Mouse (Mus musculus) layer of hippocampus, postnatal 10 days (tissue): ENCODE results near the gene Cdsn. TPM values are rescaled to one million over a fixed set of nuclear protein-coding genes. Genes with fewer than 3 reads are reported as not detected.
"Not testable (repeated sequence)": the region's sequence is repeated elsewhere in the genome, so short reads cannot be mapped to it uniquely, and the experiment has no call there.

Experiments
- DNase-seq, 2 experiments: peaks; one replicate each; pipeline ENCODE4 v3.0.0; 2021; ENCODE audit warnings: low spot score in 2 of 2
- long read RNA-seq: library from polyadenylated mRNA; stranded (forward); transcript quantifications from one replicate; pipeline ENCODE4 v2.0.0, GENCODE M21; 2023
- total RNA-seq, 2 experiments: library from RNA; stranded (reverse); gene quantifications; 2 replicates each; pipeline ENCODE4 v1.2.3; 2021

Cdsn gene
- under 1 TPM; 0.51 to 0.78 TPM for total RNA-seq
- long read RNA-seq, partial matches to known transcripts: 0 of 1 reads
- long read RNA-seq, other reads (novel, unspliced or antisense): 1 of 1 reads

DNA sequence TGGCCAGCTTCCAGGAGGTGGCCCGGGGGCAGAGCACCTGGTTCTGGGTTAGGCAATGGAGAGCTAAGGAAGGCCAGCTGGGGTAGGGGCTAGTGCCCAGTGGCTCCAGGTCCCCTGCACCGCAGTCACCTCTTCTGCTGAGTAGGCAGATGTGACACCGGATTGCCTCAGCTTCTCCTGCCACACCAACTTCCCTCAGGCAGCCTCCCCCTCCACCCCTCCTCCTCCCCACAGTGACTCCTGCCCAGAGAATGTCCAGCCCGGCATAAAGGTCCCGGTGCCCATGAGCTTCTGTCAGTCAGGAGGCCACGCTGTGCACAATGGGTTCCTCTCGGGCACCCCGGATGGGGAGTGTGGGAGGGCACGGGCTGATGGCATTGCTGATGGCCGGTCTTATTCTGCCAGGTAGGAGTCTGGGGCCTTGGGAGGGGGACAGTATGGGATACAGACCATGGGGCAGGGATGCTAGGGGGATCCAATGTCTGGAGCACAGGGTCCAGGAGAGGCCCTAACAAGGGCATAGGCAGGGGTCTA, at the start of gene Cdsn:
TSS of gene Cdsn (plus strand) at position 248 of the 534 bp plus-strand sequence.
- no peak for DNase-seq

DNA sequence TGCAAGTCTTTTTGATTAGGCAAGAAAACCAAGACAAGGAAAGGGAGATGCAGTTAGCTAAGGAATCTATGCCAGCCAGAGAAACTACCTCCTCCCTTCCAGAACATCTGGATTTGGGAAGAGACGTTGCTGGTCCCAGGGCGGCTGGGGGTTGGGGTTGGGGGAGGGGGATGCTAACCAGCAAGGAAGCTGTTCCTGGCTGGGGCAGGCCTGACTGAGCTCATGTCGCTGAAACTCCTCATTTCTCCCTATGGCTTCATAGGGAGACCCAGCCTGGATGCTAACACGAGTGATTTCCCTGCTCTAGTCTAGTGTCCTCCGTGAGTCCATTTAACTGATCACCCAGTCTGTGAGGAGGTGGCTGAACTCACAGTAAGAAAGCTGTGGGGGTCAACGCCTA, 49.7 kb upstream of the Cdsn start:
- DNase-seq: no peak

DNA sequence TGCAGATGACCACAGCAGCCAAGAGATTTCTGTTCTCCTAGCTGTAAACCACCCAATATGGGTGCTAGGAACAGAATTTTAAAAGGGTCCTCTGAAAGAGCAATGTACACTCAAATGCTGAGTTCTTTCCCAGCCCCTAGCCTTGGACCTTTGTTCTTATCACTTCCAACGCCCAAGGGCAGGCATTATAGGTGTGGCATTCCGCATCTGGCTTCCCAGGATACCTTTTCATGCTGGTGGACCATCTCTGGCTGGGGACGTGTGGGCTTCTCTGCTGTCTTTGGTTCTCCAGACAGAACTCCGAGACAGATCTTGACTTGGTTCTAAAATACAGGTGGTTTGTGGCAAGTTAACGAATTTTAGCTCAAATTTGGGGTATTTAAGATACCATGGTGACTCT, 49.2 kb upstream of the Cdsn start:
- DNase-seq: no peak

DNA sequence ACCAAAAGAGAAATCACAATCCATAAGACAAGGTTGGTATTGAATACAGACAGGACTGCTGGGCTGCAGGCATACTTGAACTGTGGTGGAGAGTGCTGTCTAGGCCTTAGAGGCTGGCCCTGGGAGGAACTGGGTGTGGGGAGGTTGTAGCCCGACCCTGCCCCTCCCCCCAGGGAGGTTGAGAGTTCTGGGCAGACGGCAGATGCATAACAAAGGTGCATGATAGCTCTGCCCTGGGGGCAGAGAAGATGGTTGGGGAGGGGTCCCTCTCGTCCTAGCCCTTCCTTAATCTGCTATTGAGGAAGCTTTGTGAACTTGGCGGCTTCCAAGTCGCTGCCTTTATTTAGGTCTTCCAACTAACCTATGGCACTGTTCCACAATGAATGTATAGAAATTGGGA, 48.1 kb upstream of the Cdsn start:
- no peak for DNase-seq

DNA sequence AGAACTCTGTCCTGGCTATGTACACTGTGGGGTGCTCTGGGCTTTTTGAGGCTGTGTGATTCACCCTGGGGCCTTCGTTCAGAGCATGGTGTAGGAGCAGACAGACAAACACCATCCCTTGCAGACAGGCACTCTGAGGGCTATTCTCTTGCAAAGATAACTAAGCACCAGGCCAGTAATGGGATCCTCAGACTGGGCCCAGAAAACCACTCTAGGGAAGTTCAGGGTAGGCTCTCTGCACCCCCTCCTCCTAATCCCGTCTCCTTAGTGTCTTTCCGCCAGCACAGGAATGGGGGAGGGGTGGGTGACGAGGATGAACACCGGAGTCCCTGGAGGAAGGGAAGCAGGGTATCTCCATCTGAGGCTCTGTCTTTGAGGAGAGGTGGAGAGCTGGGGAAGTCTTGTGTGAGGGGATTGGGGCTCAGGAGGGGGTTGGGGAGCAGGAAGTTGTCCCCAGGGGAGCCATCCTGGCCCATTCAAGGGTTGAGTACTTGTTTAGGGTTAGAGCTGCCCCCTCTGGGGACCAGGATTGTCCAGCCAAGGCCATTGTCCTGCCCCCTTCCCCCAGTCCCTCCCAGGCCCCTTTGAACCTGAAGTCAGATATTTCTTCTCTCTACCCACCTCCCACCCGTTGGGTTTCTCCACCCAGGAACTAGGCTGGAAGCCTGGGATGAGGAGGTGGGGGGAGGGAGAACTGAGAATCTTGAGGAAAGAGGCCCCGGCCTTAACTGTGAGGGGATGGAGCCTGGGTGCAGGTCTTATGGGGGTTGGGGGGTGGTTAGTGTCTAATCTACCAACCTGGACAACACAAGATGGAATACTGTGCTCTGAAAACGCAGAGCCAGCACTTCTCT, 47.1 kb upstream of the Cdsn start:
- DNase-seq: no peak

DNA sequence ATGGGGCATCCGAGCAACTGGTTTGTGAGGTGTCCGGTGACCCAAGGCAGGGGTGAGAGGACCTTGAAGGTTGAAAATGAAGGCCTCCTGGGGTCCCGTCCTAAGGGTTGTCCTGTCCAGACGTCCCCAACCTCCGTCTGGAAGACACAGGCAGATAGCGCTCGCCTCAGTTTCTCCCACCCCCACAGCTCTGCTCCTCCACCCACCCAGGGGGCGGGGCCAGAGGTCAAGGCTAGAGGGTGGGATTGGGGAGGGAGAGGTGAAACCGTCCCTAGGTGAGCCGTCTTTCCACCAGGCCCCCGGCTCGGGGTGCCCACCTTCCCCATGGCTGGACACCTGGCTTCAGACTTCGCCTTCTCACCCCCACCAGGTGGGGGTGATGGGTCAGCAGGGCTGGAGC, 46.2 kb upstream of the Cdsn start, which contains the start of gene Pou5f1:
TSS of gene Pou5f1 (plus strand) at position 243 of the 400 bp plus-strand sequence.
- no peak for DNase-seq

DNA sequence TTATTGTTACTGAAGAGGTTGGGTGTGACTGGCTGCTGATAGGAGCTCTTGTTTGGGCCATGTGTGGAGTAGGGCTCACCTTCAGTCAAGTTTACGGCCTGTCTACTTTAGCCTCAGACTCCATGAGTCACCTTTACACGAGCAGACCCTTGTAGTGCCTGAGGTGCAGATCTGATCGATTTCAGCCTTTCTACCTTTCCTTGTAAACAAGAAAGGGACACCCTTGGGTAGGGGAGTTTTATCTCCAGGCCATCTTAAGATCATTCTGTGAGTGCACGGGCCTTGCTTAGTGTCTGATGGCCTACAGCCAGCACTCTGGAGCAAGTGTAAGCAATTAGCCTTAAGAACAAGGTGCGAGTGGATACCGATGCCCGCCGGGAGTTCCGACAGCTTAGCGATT, 45.0 kb upstream of the Cdsn start:
- DNase-seq: no peak

DNA sequence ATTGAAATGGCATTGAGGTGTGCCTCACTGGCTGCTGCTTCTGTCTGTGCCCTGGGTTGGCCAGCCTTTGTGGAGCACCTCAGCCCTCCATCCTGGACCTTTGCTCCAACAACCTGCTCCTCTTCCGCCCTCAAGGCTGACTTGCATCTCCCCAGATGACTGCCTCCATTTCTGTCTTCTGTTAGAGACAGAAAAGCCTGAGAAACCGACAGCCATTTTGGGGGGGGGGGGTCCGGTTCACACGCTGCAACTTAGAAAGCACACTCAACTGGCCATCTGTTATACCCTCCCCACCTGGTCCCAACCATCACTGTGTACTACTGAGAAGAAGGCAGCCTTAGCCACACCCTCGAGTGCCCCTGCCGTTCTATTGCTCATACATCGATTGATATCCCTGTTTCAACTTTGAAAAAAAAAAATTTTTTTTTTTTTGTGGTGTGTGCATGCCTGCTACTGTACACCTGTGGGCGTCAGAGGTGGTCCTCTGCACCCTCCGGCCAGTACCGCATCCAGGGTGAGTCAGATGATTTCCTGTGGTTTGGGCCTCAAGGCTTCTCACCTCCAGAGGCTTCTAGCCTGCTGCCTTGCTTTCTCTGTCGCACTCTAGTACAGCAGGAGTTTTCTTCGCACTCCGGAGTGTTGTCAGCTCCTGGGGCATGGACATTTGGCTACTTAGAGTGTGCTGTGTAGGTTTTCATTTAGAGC, 44.2 kb upstream of the Cdsn start:
- DNase-seq: no peak

DNA sequence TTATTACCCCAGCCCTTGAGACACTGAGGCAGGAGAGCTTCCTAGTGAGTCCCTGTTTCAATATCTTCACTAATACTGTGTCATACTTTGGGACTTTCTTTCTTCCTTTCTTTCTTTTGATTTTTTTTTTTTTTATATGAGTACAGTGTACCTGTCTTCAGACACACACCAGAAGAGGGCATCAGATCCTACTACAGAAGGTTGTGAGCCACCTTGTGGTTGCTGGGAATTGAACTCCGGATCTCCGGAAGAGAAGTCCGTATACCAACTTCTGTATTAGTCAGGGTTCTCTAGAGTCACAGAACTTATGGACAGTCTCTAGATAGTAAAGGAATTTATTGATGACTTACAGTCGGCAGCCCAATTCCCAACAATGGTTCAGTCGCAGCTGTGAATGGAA, 43.6 kb upstream of the Cdsn start:
- not testable (repeated sequence) for DNase-seq

DNA sequence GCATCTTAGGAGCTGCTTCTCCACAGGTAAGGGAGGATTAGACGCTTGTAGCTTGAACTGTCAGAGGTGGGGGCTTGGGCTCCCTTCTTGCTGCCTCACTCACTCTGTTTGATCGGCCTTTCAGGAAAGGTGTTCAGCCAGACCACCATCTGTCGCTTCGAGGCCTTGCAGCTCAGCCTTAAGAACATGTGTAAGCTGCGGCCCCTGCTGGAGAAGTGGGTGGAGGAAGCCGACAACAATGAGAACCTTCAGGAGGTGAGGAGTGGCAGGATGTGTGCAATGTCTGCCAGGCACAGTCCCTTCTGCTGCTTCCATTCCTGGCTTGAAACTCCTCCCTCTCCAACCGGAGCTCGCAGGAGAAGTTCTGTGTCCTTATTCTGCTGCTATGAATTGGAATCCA, 42.6 kb upstream of the Cdsn start:
- DNase-seq: no peak

DNA sequence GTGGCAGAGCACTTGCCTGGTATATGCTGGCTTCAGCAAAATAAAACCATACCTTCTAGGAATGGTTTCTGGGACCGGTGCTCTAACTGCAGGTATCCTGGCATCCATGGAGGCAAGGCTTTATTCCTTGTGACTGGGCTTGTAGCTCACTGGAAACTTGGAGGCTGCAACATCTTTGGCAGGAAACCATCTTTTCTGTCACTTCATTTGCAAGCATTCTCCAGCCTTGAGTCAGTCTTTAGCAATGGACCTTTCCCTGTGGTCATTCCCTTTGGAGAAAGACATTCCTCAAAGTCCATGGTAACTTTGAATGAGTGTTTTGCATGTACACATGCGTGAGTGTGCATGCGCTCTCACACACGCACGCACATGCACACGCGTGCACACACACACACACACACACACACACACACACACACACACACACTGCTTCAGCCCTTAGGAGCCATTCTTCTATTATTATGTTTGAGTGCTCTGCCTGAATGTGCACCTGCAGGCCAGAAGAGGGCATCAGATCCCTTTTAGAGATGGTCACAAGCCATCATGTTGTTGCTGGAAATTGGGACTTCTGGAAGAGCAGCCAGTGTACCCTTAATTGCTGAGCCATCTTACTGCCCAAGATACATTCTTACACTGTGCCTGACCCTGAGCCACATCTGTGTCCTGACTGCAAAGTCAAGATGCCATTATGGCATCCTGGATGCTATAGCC, 38.9 kb upstream of the Cdsn start:
- no peak for DNase-seq

DNA sequence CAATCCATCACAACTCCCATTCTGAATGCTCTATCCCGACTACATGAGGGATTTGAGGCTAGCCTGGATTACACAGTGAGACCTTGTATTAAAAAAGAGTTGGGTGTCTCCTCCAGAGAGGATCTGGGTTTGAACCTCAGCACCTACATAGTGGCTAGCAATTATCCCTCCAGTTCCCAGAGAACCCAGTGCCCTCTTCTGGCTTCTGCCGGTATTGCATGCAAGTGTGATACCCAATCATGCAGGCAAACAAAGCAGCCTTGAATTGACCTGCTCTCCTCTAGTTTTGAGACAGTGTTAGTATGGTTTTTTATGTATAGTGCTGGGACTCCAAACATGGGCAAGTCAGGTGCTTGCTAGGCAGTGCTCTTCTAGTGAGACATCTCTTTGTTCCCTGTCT, 38.0 kb upstream of the Cdsn start:
- DNase-seq: peak; percentile 75 to 80

DNA sequence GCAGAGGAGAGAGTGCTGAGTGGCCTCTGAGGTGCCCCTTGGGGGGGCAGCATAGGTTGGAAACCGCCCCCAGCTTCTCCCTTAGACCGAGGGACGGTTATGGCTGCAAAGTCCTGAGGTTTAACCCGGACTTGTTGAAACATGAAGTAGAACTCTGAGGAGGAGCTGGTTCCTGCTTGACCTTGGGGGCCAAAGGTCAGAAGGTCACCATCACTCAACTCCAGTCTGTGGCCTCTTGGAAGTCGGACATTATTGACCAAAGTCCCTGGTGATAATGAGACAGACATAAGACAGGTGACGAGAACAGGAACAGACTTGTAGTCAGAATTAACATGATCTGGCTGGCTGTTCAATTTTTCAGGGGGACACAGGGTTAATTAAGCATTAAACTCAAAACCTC, 37.2 kb upstream of the Cdsn start:
- DNase-seq: no peak

DNA sequence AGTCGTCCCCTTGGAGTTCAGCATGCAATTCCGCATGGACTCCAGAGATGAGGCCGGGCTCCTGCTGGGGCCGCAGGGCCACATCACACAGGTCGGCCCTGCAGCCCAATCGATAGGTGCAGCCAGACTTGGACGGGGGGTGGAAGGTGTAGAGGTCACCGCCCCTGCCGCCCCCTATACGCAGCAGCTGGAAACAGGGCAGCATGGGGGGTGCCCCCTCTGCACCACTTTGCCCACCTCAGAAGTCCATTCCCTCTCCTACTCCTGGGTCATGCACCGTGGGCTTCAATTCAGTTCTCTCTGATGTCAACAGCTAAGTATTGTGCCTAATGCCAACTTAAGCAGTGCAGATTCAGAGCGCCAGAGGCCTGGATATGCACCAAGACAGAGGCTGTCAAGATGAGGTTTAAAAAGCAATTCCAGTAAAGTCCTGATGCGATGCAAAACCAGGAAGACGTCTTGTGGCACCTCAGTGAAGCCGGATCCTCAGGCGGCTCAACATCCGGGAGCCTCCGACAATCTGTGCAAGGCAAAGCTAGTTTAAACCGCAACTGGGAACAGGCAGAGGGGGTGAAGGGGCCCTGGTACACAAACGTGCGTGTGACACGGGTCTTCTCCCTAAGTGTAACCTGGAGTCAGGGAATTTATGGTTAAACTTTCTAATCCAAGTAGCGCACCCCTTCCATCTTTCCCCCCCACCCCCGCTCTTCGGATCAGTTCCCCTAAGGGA, 35.9 kb upstream of the Cdsn start:
- DNase-seq: peak in 1 of 2 experiments; percentile 18

DNA sequence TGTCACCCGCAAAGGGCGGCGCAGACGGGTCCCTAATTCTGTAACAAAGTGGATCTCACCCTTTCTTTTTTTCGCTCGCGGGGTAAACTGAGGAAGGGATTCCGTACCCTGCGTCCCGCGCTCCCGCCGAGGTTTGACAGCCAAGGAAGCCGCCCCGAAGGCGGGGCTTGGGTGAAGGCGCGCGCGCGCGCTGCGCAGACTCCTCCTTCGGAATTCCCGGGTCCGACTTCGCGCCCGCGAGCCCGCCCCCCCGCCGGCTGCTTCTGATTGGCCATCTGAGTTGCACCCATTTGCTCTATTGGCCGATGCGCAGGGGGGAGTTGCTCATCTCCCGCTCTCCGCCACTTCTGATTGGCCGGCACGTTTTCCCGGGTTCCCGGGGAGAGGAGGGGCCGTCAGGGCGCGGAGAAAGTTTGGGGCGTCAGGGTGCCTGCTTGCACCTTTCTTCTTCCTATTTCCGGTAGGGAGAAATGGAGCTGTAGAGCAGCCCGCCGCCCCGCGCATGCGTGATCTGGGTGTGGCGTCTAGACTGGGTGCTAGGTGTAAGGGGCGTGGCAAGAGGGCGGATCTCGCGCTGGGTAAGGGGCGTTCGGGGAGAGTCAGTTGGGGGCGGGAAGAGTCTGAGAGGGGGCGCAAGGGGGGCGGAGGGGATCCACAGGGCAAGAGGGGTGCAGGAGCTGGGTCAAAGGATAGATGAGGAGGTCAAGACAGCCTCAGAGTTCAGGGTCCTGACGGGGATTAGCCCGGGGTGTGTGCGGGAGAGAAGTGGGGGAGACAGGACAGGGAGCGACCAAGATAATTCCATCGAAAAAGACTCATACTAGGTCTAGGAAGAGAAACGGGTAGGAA, 35.1 kb upstream of the Cdsn start, which contains the start of the genes Tcf19 and Cchcr1:
TSS of gene Tcf19 (minus strand) at position 173 of the 849 bp plus-strand sequence.
TSS of gene Cchcr1 (plus strand) at position 449 of the 849 bp plus-strand sequence.
- DNase-seq: peak; percentile 93 to 95

DNA sequence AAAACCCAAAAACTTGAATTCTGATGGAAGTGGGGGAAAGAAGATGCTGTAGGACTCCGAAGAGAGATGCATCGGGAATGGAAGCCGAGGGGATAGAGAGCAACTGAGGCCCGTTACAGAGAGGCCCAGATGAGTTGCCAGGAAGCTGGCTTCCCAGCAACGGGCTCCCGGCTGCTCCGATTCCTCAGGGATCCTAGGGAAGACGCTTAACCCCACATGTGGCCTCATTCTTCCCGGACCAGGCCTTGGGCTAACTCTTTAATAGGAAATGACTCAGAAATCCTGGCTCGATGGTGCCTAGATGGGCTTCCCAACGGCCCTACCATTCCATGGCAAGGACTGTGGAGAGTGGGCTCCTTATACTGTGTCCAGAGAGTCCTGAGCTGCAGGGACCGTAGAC, 34.4 kb upstream of the Cdsn start:
- no peak for DNase-seq

DNA sequence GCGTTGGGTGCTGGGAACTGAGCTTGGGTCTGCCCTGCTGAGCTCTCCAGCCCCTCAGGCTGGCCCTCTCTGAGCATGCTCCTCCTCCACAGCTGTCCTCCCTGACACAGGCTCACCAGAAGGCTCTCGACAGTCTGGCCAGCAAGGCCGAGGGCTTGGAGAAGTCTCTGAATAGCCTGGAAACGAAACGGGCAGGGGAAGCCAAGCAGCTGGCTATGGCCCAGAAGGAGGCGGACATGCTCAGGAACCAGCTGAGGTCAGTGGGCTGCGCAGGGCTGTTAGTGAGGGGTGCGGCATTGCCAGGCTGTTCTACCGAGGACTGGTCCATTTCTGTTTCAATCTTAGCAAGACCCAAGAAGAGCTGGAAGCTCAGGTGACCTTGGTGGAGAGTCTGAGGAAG, 27.6 kb upstream of the Cdsn start:
- peak in 1 of 2 experiments; percentile 30 for DNase-seq

DNA sequence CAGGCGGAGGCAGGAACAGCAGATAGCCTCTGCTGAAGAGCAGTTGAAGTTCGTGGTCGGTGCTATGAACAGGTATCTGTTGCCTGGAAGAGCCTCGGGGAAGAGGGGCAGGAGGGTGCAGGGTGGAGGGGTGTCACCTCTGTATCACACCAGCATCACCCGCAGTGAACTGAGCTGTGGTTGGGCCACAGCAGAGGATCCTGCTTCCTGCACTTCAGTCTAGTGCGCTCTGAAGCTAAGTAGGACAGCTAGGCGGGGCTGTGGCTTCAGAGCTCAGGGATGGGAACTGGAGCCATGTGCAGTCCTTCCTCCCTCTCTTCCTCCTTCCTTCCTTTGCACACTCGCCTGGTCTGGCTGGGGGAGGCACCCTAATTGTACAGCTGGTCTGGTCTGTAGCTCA, 25.3 kb upstream of the Cdsn start:
- DNase-seq: no peak

DNA sequence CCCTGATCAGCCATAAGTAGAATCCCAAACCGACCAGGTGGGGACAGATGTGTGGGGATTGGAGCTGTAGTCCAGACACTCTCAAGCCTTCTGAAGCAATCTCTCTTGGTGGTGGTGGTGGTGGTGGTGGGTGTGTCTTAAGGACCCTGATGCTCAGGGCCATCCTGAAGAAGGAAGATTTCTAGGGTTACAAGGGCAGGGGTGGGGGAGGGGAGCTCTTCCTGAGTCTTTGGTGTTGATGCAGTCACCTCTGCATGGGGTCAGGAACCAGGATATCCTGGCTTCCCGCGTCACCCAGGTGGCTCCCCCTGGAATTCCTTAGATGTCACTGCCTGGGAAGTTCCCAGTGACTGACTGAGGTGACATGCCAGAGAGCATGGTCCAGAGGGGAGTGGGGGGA, 19.6 kb upstream of the Cdsn start:
- no peak for DNase-seq

DNA sequence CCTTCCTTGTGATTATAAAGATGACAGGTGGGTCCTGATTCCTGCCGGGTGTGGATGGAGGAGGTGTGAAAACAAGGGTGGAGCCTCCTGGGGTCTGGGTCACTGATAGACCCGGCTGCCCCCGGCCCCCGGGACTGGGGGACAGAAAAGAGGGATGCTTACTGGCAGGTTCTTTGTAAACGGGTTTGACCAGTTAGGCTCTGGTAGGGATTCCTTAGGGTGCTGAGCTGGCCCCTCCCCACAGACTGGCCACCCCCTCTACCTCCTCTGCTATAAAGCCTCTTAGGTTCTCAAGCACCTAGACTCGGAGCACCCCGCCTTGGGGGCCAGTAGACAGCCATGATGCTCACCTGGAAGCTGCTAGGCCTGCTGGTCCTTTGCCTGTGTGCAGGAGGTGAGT, 19.0 kb upstream of the Cdsn start, which contains the start of gene Psors1c2:
TSS of gene Psors1c2 (plus strand) at position 301 of the 400 bp plus-strand sequence.
- no peak for DNase-seq
